Mouse (Mus musculus) embryonic fibroblast, embryonic 13.5 days (primary cell): ENCODE data around the gene Hist1h2ab.

Experiments
- CTCF ChIP-seq: IDR thresholded peaks from 2 replicates; pipeline ENCODE4 v1.5.1; 2011; ENCODE audit warnings: mild to moderate bottlenecking, control low read depth, low read length, moderate library complexity, borderline replicate concordance; ENCODE audit not compliant: insufficient read depth
- POLR2A ChIP-seq: IDR thresholded peaks from 2 replicates; pipeline ENCODE4 v1.6.1; 2011; ENCODE audit warnings: low read depth, mild to moderate bottlenecking, control low read depth, low read length, moderate library complexity

- TF ChIP-seq CTCF (no peak), POLR2A (no peak)
Measured at GRCm38 (mm10) chr13:23755000-23755399, 4.1 kb downstream of the Hist1h2ab start.
